Mouse (Mus musculus): ENCODE measurements at regions not wholly inside any gene's neighbourhood (a gene's known extent, or its start where the extent isn't known, plus 50 kb on each side); places are given as distances from the start of the nearest gene placed in this dataset.

- TF ChIP-seq POLR2A (IDR thresholded peaks at IDR 0.05; ENCODE audit: borderline replicate concordance, extremely low read depth, insufficient read depth, insufficient read length): no peak
- ATAC-seq (ENCODE audit: low FRiP score, low read depth): peak; percentile 90
- no peaks in the 10 kb centered on the region for H3K9me3 ChIP-seq (ENCODE audit: control insufficient read depth, low read length)
- no peaks in the 10 kb centered on the region for H3K36me3 ChIP-seq (ENCODE audit: control insufficient read depth, insufficient read depth, low read length)
- WGBS: 27% methylated on average over 13 of the region's 13 CpGs
- H3K27ac ChIP-seq (replicated peaks; ENCODE audit: low read depth, low read length): peak overlapping the region; percentile 74
- no peaks in the 10 kb centered on the region for H3K27me3 ChIP-seq (ENCODE audit: control insufficient read depth, insufficient read depth, low read length)
- H3K4me3 ChIP-seq (replicated peaks; ENCODE audit: low read length): no peak overlapping the region
- H3K9ac ChIP-seq (ENCODE audit: low read depth, low read length, severe bottlenecking): no peak overlapping the region
- peak overlapping the region; percentile 1; the same call in 1 of the 2 replicates for H3K4me2 ChIP-seq (replicated peaks; ENCODE audit: low read depth, low read length, severe bottlenecking)
- peaks cover 28% of the 10 kb centered on the region for H3K4me1 ChIP-seq (ENCODE audit: control insufficient read depth, insufficient read depth, low read length)
- peak; percentile 90 for DNase-seq (ENCODE audit: low spot score)
Observed at GRCm38 (mm10) chr13:60308062-60308801, 131.1 kb upstream of the Gas1 start.

DNA sequence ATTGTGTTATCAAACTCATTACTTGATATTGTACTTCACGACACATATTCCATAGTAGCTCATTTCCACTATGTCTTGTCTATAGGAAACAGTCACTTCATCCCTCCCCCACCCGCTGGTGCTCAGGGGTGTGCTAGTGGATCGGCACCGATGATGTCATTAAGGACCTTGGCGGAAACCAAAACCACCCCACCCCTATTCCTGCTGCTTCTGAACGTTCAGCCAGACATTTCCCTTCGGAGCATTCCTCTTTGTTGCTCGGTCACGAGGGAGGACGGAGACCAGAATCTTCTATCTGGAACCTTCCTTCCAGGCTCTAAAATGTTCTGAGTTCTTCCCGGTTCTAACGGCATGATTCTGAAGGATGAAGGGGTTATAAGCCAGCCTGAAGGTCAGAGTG lies 132.3 kb upstream of the Gas1 start:
- Histone ChIP-seq H3K4me2 (replicated peaks; ENCODE audit: low read depth, low read length, severe bottlenecking) (no peak overlapping the region), H3K9ac (ENCODE audit: low read depth, low read length, severe bottlenecking) (no peak overlapping the region), H3K4me3 (replicated peaks; ENCODE audit: low read length) (no peak overlapping the region), H3K4me1 (ENCODE audit: control insufficient read depth, insufficient read depth, low read length) (peaks cover 28% of the 10 kb centered on the region), H3K9me3 (ENCODE audit: control insufficient read depth, low read length) (no peaks in the 10 kb centered on the region), H3K27ac (replicated peaks; ENCODE audit: low read depth, low read length) (no peak overlapping the region), H3K36me3 (ENCODE audit: control insufficient read depth, insufficient read depth, low read length) (no peaks in the 10 kb centered on the region), H3K27me3 (ENCODE audit: control insufficient read depth, insufficient read depth, low read length) (no peaks in the 10 kb centered on the region)
- no peak for DNase-seq (ENCODE audit: low spot score)
- 89% methylated on average over 12 of the region's 12 CpGs for WGBS
- no peak for ATAC-seq (ENCODE audit: low FRiP score, low read depth)
- TF ChIP-seq POLR2A (IDR thresholded peaks at IDR 0.05; ENCODE audit: borderline replicate concordance, extremely low read depth, insufficient read depth, insufficient read length): no peak

DNA sequence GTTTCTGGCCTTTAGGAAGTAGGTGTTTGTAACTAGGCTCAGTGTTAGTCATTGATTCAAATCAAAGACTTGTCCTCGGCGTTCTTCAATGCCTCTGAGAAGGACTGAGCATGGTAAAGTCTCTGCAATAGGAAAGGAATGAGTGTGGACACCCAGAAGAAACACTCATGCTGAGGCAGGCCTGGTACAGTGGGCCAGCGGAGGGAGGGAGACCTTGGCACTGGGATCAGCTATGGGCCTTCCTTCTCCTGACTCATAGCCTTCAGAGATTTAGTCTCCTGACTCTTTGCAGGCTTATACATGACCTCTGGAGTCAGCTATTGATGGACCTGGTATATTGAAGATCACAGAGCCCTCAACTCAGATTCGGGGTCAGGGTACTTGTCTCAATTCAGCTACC lies 132.8 kb upstream of the Gas1 start:
- DNase-seq (ENCODE audit: low spot score) (no peak), ATAC-seq (ENCODE audit: low FRiP score, low read depth) (no peak)
- Histone ChIP-seq H3K4me2 (replicated peaks; ENCODE audit: low read depth, low read length, severe bottlenecking) (no peak overlapping the region), H3K27ac (replicated peaks; ENCODE audit: low read depth, low read length) (no peak overlapping the region), H3K4me3 (replicated peaks; ENCODE audit: low read length) (no peak overlapping the region), H3K27me3 (ENCODE audit: control insufficient read depth, insufficient read depth, low read length) (no peaks in the 10 kb centered on the region), H3K4me1 (ENCODE audit: control insufficient read depth, insufficient read depth, low read length) (peaks cover 28% of the 10 kb centered on the region), H3K9ac (ENCODE audit: low read depth, low read length, severe bottlenecking) (no peak overlapping the region), H3K9me3 (ENCODE audit: control insufficient read depth, low read length) (no peaks in the 10 kb centered on the region), H3K36me3 (ENCODE audit: control insufficient read depth, insufficient read depth, low read length) (no peaks in the 10 kb centered on the region)
- no peak for TF ChIP-seq POLR2A (IDR thresholded peaks at IDR 0.05; ENCODE audit: borderline replicate concordance, extremely low read depth, insufficient read depth, insufficient read length)
- WGBS: 91% methylated on average over 4 of the region's 4 CpGs

- H3K4me1 ChIP-seq (ENCODE audit: control insufficient read depth, insufficient read depth, low read length): peaks cover 19% of the 10 kb centered on the region
- 72% methylated on average over 7 of the region's 7 CpGs for WGBS
- H3K9ac ChIP-seq (ENCODE audit: low read depth, low read length, severe bottlenecking): no peak overlapping the region
- ATAC-seq (ENCODE audit: low FRiP score, low read depth) (no peak), DNase-seq (ENCODE audit: low spot score) (no peak)
- H3K4me3 ChIP-seq (replicated peaks; ENCODE audit: low read length): no peak overlapping the region
- H3K4me2 ChIP-seq (replicated peaks; ENCODE audit: low read depth, low read length, severe bottlenecking): no peak overlapping the region
- no peaks in the 10 kb centered on the region for H3K36me3 ChIP-seq (ENCODE audit: control insufficient read depth, insufficient read depth, low read length)
- no peaks in the 10 kb centered on the region for H3K9me3 ChIP-seq (ENCODE audit: control insufficient read depth, low read length)
- no peaks in the 10 kb centered on the region for H3K27me3 ChIP-seq (ENCODE audit: control insufficient read depth, insufficient read depth, low read length)
- TF ChIP-seq POLR2A (IDR thresholded peaks at IDR 0.05; ENCODE audit: borderline replicate concordance, extremely low read depth, insufficient read depth, insufficient read length): no peak
- H3K27ac ChIP-seq (replicated peaks; ENCODE audit: low read depth, low read length): no peak overlapping the region
Observed at GRCm38 (mm10) chr13:60312397-60313085, 135.4 kb upstream of the Gas1 start.

DNA sequence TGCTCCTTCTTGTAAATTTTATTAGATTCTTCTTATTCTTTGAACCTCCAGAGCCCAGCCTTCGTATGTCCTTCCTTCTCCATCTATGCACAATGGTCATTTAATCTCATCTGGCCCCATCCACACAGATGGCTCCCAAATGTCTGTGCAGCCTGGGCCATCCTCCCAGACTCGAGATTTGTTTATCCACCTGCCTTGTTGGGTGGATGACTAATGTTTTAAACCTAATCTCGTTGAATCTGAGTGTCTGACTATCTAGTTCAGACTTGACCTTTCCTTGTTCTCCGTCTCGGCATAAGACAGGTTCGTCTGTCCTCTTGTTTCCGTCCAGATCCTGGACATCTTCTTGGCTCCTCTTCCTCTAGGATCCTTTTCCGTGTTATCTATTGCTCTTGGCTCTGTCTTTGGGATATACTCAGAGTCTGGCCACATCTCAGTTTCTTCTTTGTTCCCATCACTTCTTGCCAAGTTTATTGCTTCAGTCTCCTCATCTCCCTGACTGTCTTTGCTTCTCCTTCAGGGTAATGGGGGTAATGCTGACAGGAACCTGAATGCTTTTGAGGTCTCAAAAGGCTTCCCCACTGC lies 141.4 kb upstream of the Gas1 start:
- H3K9ac ChIP-seq (ENCODE audit: low read depth, low read length, severe bottlenecking): no peak overlapping the region
- WGBS: 78% methylated on average over 8 of the region's 8 CpGs
- no peak for ATAC-seq (ENCODE audit: low FRiP score, low read depth)
- H3K4me1 ChIP-seq (ENCODE audit: control insufficient read depth, insufficient read depth, low read length): no peaks in the 10 kb centered on the region
- no peak for DNase-seq (ENCODE audit: low spot score)
- no peak overlapping the region for H3K4me3 ChIP-seq (replicated peaks; ENCODE audit: low read length)
- no peaks in the 10 kb centered on the region for H3K36me3 ChIP-seq (ENCODE audit: control insufficient read depth, insufficient read depth, low read length)
- TF ChIP-seq POLR2A (IDR thresholded peaks at IDR 0.05; ENCODE audit: borderline replicate concordance, extremely low read depth, insufficient read depth, insufficient read length): no peak
- no peak overlapping the region for H3K27ac ChIP-seq (replicated peaks; ENCODE audit: low read depth, low read length)
- no peak overlapping the region for H3K4me2 ChIP-seq (replicated peaks; ENCODE audit: low read depth, low read length, severe bottlenecking)
- no peaks in the 10 kb centered on the region for H3K9me3 ChIP-seq (ENCODE audit: control insufficient read depth, low read length)
- no peaks in the 10 kb centered on the region for H3K27me3 ChIP-seq (ENCODE audit: control insufficient read depth, insufficient read depth, low read length)

All from limb, embryonic 14.5 days (tissue).